ENCODE assay signal across 22 mouse cellular contexts in genomic region chr1:138491382-138492097, GRCm38 (mm10).
A peak's percentile ranks its signal among the peaks of the same experiment; 100 is the strongest.
DNase-seq lines count a peak whose midpoint lies in the region; ATAC-seq lines count a peak whose summit lies in the region.
"Had no signal": no experiment of that assay in that cellular context is flagged by ENCODE, and none has a peak within 500 bp of the region (broad histone marks: within the 10 kb centered on the region; RNA-seq: fewer than 3 reads in every experiment).

No protein-coding gene starts in this region.

- no peak overlapping the region for H3K4me2 ChIP-seq in forebrain, embryonic 11.5 days (ENCODE audit: low read depth, low read length, severe bottlenecking)
- H3K4me2 ChIP-seq in forebrain, embryonic 14.5 days (ENCODE audit: low read length): no peak overlapping the region
- no peak overlapping the region for H3K4me2 ChIP-seq in midbrain, embryonic 11.5 days
- H3K4me2 ChIP-seq in midbrain, embryonic 15.5 days: no peak overlapping the region
- H3K4me2 ChIP-seq: hindbrain, embryonic 13.5 days had no signal

- H3K9me3 ChIP-seq in forebrain, embryonic 11.5 days (ENCODE audit: control insufficient read depth, low read length): no peaks in the 10 kb centered on the region
- H3K9me3 ChIP-seq in forebrain, embryonic 14.5 days (replicated peaks; ENCODE audit: control insufficient read depth, low read length): no peaks in the 10 kb centered on the region
- H3K9me3 ChIP-seq in midbrain, embryonic 11.5 days (ENCODE audit: control insufficient read depth, low read length): no peaks in the 10 kb centered on the region
- no peaks in the 10 kb centered on the region for H3K9me3 ChIP-seq in midbrain, embryonic 10.5 days (replicated peaks)
- no peaks in the 10 kb centered on the region for H3K9me3 ChIP-seq in midbrain, embryonic 15.5 days
- H3K9me3 ChIP-seq: embryonic facial prominence, embryonic 10.5 days; forebrain, embryonic 10.5 days; G1E; heart, embryonic 10.5 days; hindbrain, embryonic 13.5 days had no signal

- DNase-seq in forebrain, embryonic 11.5 days (ENCODE audit: low spot score): no peak
- DNase-seq in forebrain, embryonic 14.5 days (ENCODE audit: low spot score): no peak
- peak; percentile 57 for DNase-seq in midbrain, embryonic 11.5 days (ENCODE audit: low spot score, missing footprints)
- no peak for DNase-seq in midbrain, embryonic 10.5 days (ENCODE audit: low spot score)
- DNase-seq in gastrocnemius, postnatal 4 days (ENCODE audit: low spot score in 2 of 2): no peak
- DNase-seq: adrenal gland, adult 8-10 months; adrenal gland, postnatal 36 days; B cell, adult 2 months; cerebellum, adult 2 months; cerebellum, postnatal 10 days; gastrocnemius, adult 2 months; gastrocnemius, postnatal 25 days; heart, adult 18-20 months; heart, postnatal 10 days had no signal

- H3K9ac ChIP-seq in forebrain, embryonic 11.5 days (ENCODE audit: low read length): no peak overlapping the region
- no peak overlapping the region for H3K9ac ChIP-seq in forebrain, embryonic 14.5 days (ENCODE audit: low read length)
- H3K9ac ChIP-seq in midbrain, embryonic 11.5 days (ENCODE audit: low read length): no peak overlapping the region
- H3K9ac ChIP-seq in midbrain, embryonic 15.5 days: no peak overlapping the region
- H3K9ac ChIP-seq: hindbrain, embryonic 13.5 days had no signal

- no peak overlapping the region for H3K4me3 ChIP-seq in forebrain, embryonic 11.5 days (ENCODE audit: low read depth, low read length)
- H3K4me3 ChIP-seq in forebrain, embryonic 14.5 days (ENCODE audit: low read depth, low read length): no peak overlapping the region
- H3K4me3 ChIP-seq in midbrain, embryonic 11.5 days (ENCODE audit: low read depth, low read length): no peak overlapping the region
- H3K4me3 ChIP-seq in midbrain, embryonic 10.5 days: no peak overlapping the region
- H3K4me3 ChIP-seq in midbrain, embryonic 15.5 days: no peak overlapping the region
- H3K4me3 ChIP-seq: embryonic facial prominence, embryonic 10.5 days; forebrain, embryonic 10.5 days; gastrocnemius, adult 2 months; heart, embryonic 10.5 days; hindbrain, embryonic 13.5 days had no signal

- H3K4me1 ChIP-seq in forebrain, embryonic 11.5 days (replicated peaks; ENCODE audit: control insufficient read depth, insufficient read depth, low read length): peaks cover under 1% of the 10 kb centered on the region; the same call in 1 of the 2 replicates
- peaks cover 6% of the 10 kb centered on the region for H3K4me1 ChIP-seq in forebrain, embryonic 14.5 days (ENCODE audit: control insufficient read depth, insufficient read depth, low read length)
- H3K4me1 ChIP-seq in midbrain, embryonic 11.5 days (ENCODE audit: control insufficient read depth, insufficient read depth, low read length): peaks cover 8% of the 10 kb centered on the region
- H3K4me1 ChIP-seq in midbrain, embryonic 10.5 days: peaks cover 9% of the 10 kb centered on the region
- peaks cover 11% of the 10 kb centered on the region for H3K4me1 ChIP-seq in midbrain, embryonic 15.5 days
- H3K4me1 ChIP-seq: heart, embryonic 10.5 days had no signal

- ATAC-seq in forebrain, embryonic 11.5 days (replicated peaks; ENCODE audit: low FRiP score): 0 out of 2 replicates have a peak, but pooled peaks have one; percentile 53
- ATAC-seq in forebrain, embryonic 14.5 days: no peak
- ATAC-seq in midbrain, embryonic 11.5 days (ENCODE audit: low FRiP score): peak; percentile 39
- ATAC-seq in midbrain, embryonic 15.5 days (replicated peaks): no peak
- ATAC-seq in monocyte, adult 5-6 weeks (replicated peaks; ENCODE audit: insufficient number of reproducible peaks, low FRiP score, low TSS enrichment, poor library complexity, severe bottlenecking): no peak
- ATAC-seq: CD4-positive, CD25-positive, alpha-beta regulatory T cell, adult 4 months had no signal

- H3K36me3 ChIP-seq in forebrain, embryonic 11.5 days (ENCODE audit: control insufficient read depth, insufficient read depth, low read length): no peaks in the 10 kb centered on the region
- H3K36me3 ChIP-seq in forebrain, embryonic 14.5 days (ENCODE audit: control insufficient read depth, insufficient read depth, low read length): no peaks in the 10 kb centered on the region
- no peaks in the 10 kb centered on the region for H3K36me3 ChIP-seq in midbrain, embryonic 11.5 days (ENCODE audit: control insufficient read depth, insufficient read depth, low read length)
- H3K36me3 ChIP-seq in midbrain, embryonic 10.5 days: peaks cover 3% of the 10 kb centered on the region; the same call in 1 of the 2 replicates
- no peaks in the 10 kb centered on the region for H3K36me3 ChIP-seq in midbrain, embryonic 15.5 days (replicated peaks)
- H3K36me3 ChIP-seq: embryonic facial prominence, embryonic 10.5 days; hindbrain, embryonic 13.5 days had no signal

- H3K27me3 ChIP-seq in forebrain, embryonic 11.5 days (ENCODE audit: control insufficient read depth, insufficient read depth, low read length): no peaks in the 10 kb centered on the region
- no peaks in the 10 kb centered on the region for H3K27me3 ChIP-seq in forebrain, embryonic 14.5 days (replicated peaks; ENCODE audit: control insufficient read depth, insufficient read depth, low read length)
- no peaks in the 10 kb centered on the region for H3K27me3 ChIP-seq in midbrain, embryonic 11.5 days (ENCODE audit: control insufficient read depth, insufficient read depth, low read length)
- no peaks in the 10 kb centered on the region for H3K27me3 ChIP-seq in midbrain, embryonic 10.5 days (ENCODE audit: low read depth, poor library complexity, severe bottlenecking)
- no peaks in the 10 kb centered on the region for H3K27me3 ChIP-seq in midbrain, embryonic 15.5 days (replicated peaks)
- H3K27me3 ChIP-seq: hindbrain, embryonic 13.5 days had no signal

- no peak overlapping the region for H3K27ac ChIP-seq in forebrain, embryonic 11.5 days (ENCODE audit: low read depth, low read length)
- H3K27ac ChIP-seq in forebrain, embryonic 14.5 days (ENCODE audit: low read depth, low read length): no peak overlapping the region
- H3K27ac ChIP-seq in midbrain, embryonic 11.5 days (ENCODE audit: low read depth, low read length): no peak overlapping the region
- H3K27ac ChIP-seq in midbrain, embryonic 10.5 days (replicated peaks): no peak overlapping the region
- 0 out of 2 replicates have a peak overlapping the region, but pooled peaks have one; percentile 25 for H3K27ac ChIP-seq in midbrain, embryonic 15.5 days
- H3K27ac ChIP-seq: embryonic facial prominence, embryonic 10.5 days; forebrain, embryonic 10.5 days; gastrocnemius, adult 2 months; heart, embryonic 10.5 days; hindbrain, embryonic 13.5 days had no signal

- 58% methylated on average over 6 of the region's 6 CpGs for WGBS in forebrain, embryonic 11.5 days
- WGBS in forebrain, embryonic 14.5 days: 47% methylated on average over 6 of the region's 6 CpGs
- WGBS in midbrain, embryonic 11.5 days: 72% methylated on average over 6 of the region's 6 CpGs
- WGBS in midbrain, embryonic 10.5 days: 90% methylated on average over 6 of the region's 6 CpGs
- 60% methylated on average over 6 of the region's 6 CpGs for WGBS in midbrain, embryonic 15.5 days

Comparison
In these comparisons a context has a peak if more than half of its experiments do, and no peak if none do; other contexts are left out.
1. ATAC-seq: peak in forebrain, embryonic 11.5 days (single experiment) and midbrain, embryonic 11.5 days (single experiment); none in forebrain, embryonic 14.5 days (single experiment), midbrain, embryonic 15.5 days (single experiment) and monocyte, adult 5-6 weeks (single experiment).